17 mouse cellular contexts compared by ENCODE assay signal in genomic region chr8:66782656-66783055, GRCm38 (mm10).
"Had no signal": no experiment of that assay in that cellular context is flagged by ENCODE, and none has a peak within 500 bp of the region (broad histone marks: within the 10 kb centered on the region; RNA-seq: fewer than 3 reads in every experiment).

No protein-coding gene starts in this region.

- H3K27me3 ChIP-seq: lung, embryonic 15.5 days; midbrain, embryonic 12.5 days; neural tube, embryonic 12.5 days; stomach, embryonic 15.5 days had no signal

- ATAC-seq: liver, postnatal 0 days; midbrain, embryonic 16.5 days had no signal

- H3K4me3 ChIP-seq: lung, embryonic 15.5 days; midbrain, embryonic 10.5 days; midbrain, embryonic 12.5 days; myocyte; neural tube, embryonic 12.5 days; stomach, embryonic 15.5 days had no signal

- DNase-seq: liver, postnatal 0 days; lung, adult 2 months; lung, postnatal 10 days; lung, postnatal 4 days; midbrain, embryonic 14.5 days; right cerebral cortex, postnatal 14 days; thymus, adult 2 months; thymus, postnatal 14 days; thymus, postnatal 36 days had no signal

- H3K4me2 ChIP-seq: lung, embryonic 15.5 days; midbrain, embryonic 12.5 days; neural tube, embryonic 12.5 days; stomach, embryonic 15.5 days had no signal

- H3K9me3 ChIP-seq: lung, embryonic 15.5 days; midbrain, embryonic 10.5 days; midbrain, embryonic 12.5 days; neural tube, embryonic 12.5 days; stomach, embryonic 15.5 days had no signal

- H3K4me1 ChIP-seq: lung, embryonic 15.5 days; midbrain, embryonic 10.5 days; midbrain, embryonic 12.5 days; neural tube, embryonic 12.5 days; stomach, embryonic 15.5 days had no signal

- H3K36me3 ChIP-seq: lung, embryonic 15.5 days; midbrain, embryonic 10.5 days; midbrain, embryonic 12.5 days; neural tube, embryonic 12.5 days; stomach, embryonic 15.5 days had no signal

- H3K9ac ChIP-seq: liver, postnatal 0 days; lung, embryonic 15.5 days; midbrain, embryonic 12.5 days; neural tube, embryonic 12.5 days; stomach, embryonic 15.5 days had no signal

- H3K27ac ChIP-seq: lung, embryonic 15.5 days; midbrain, embryonic 10.5 days; midbrain, embryonic 12.5 days; neural tube, embryonic 12.5 days; stomach, embryonic 15.5 days; stomach, postnatal 0 days had no signal
